Mouse (Mus musculus) right cerebral cortex, postnatal 10 days (tissue): ENCODE results near the gene B3galt2.
"Not testable (repeated sequence)": the region's sequence is repeated elsewhere in the genome, so short reads cannot be mapped to it uniquely, and the experiment has no call there.

Experiments used
- DNase-seq, 2 experiments: peaks; one replicate each; pipeline ENCODE4 v3.0.0; 2021; ENCODE audit warnings: low spot score in 2 of 2

The B3galt2 gene

GRCm38 (mm10) chr1:143640650-143641407 lies at the start of gene B3galt2:
Gene B3galt2, plus strand, starts transcription at chr1:143640664.
- peak; percentile 83 to 89 for DNase-seq

GRCm38 (mm10) chr1:143596864-143597263 lies 43.6 kb upstream of the B3galt2 start:
- no peak for DNase-seq

GRCm38 (mm10) chr1:143608911-143609310 lies 31.6 kb upstream of the B3galt2 start:
- no peak for DNase-seq

GRCm38 (mm10) chr1:143612901-143613300 lies 27.6 kb upstream of the B3galt2 start:
- DNase-seq, result no peak

GRCm38 (mm10) chr1:143619760-143620159 lies 20.7 kb upstream of the B3galt2 start:
- no peak for DNase-seq

- DNase-seq, result no peak
These were observed 18.5 kb upstream of the B3galt2 start for GRCm38 (mm10) chr1:143621930-143622329.

GRCm38 (mm10) chr1:143622634-143623033 lies 17.8 kb upstream of the B3galt2 start:
- DNase-seq, result no peak

GRCm38 (mm10) chr1:143631337-143631736 lies 9.1 kb upstream of the B3galt2 start:
- DNase-seq, result no peak

- DNase-seq, result no peak
These were observed 8.1 kb upstream of the B3galt2 start for GRCm38 (mm10) chr1:143632361-143632760.

GRCm38 (mm10) chr1:143632854-143633587 lies 7.4 kb upstream of the B3galt2 start:
- no peak for DNase-seq

GRCm38 (mm10) chr1:143644221-143644620 lies 3.8 kb downstream of the B3galt2 start:
- no peak for DNase-seq

- no peak for DNase-seq
These were observed 4.9 kb downstream of the B3galt2 start for GRCm38 (mm10) chr1:143645386-143645785.

- no peak for DNase-seq
These were observed 5.8 kb downstream of the B3galt2 start for GRCm38 (mm10) chr1:143646219-143646618.

- DNase-seq, result no peak
These were observed 9.9 kb downstream of the B3galt2 start for GRCm38 (mm10) chr1:143650317-143650716.

GRCm38 (mm10) chr1:143653646-143654045 lies 13.2 kb downstream of the B3galt2 start:
- no peak for DNase-seq

- no peak for DNase-seq
These were observed 22.7 kb downstream of the B3galt2 start for GRCm38 (mm10) chr1:143663197-143663596.

GRCm38 (mm10) chr1:143664786-143665185 lies 24.3 kb downstream of the B3galt2 start:
- not testable (repeated sequence) for DNase-seq

- no peak for DNase-seq
These were observed 35.4 kb downstream of the B3galt2 start for GRCm38 (mm10) chr1:143675734-143676361.

GRCm38 (mm10) chr1:143681108-143681507 lies 40.6 kb downstream of the B3galt2 start:
- peak in 1 of 2 experiments; percentile 36 for DNase-seq

- DNase-seq, result no peak
These were observed 44.4 kb downstream of the B3galt2 start for GRCm38 (mm10) chr1:143684849-143685248.

- DNase-seq, result no peak
These were observed 61.3 kb downstream of the B3galt2 start for GRCm38 (mm10) chr1:143701736-143702135.

GRCm38 (mm10) chr1:143702141-143702740 lies 61.8 kb downstream of the B3galt2 start:
- DNase-seq, result peak in 1 of 2 experiments; percentile 37
